Mouse (Mus musculus) small intestine, adult 2 months (tissue): ENCODE measurements around the gene Izumo1r.

Experiments used
- CTCF ChIP-seq: fragments of 200-500 bp; IDR thresholded peaks from 2 replicates; pipeline ENCODE4 v1.5.1; 2012; ENCODE audit warnings: low read depth, mild to moderate bottlenecking, control low read depth, inconsistent platforms, low read length, moderate library complexity, mixed read lengths; ENCODE audit not compliant: insufficient replicate concordance, insufficient read length; ENCODE audit errors: extremely low read depth
- POLR2A ChIP-seq: fragments of 200-500 bp; IDR thresholded peaks from 2 replicates; pipeline ENCODE4 v1.6.1; 2012; ENCODE audit warnings: low read depth, mild to moderate bottlenecking, control low read depth, inconsistent platforms, low read length, moderate library complexity

DNA sequence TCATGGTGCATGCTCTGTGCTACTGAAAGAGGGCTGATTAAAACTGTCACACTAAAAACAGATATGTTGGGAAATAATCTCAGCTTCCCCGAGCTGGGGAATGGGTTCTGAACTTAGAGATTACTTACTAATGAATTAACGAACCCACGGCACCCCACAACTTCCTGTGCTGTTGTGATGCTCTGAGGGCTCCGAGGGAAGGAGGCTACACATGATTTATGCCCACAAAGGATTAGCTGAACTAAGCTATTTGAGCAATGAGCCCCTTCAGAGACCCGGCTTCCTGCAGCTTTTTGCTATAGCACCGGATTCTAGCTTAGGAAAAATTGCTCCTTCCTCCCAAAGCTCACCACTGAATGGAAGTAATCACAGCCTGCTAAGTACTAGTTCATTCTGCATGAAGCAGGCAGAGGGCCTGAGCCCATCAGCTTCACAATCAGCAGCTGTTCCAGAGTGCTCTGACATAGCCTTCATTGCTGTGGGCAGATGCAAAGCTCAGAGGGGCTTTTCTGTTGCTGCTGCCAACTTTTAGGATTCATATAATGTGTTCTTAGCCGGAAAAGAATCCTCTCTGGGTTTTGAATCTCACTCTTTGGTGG, 8.4 kb downstream of the Izumo1r start:
- TF ChIP-seq CTCF (no peak), POLR2A (no peak)
